Mouse (Mus musculus) limb, embryonic 15.5 days (tissue): ENCODE data around the gene Dut. TPM values are rescaled to one million over a fixed set of nuclear protein-coding genes. Genes with fewer than 3 reads are reported as not detected.

Experiments
- ATAC-seq: fragments of 200-750 bp; cut with Nextera tagmentation; 2 replicates; pipeline ENCODE4 v1.8.0; 2017; ENCODE audit warnings: low read depth, moderate TSS enrichment; ENCODE audit not compliant: insufficient number of reproducible peaks, low FRiP score, low TSS enrichment
- H3K27ac ChIP-seq: fragments of 300-500 bp; sonication (generic); 2 replicates; pipeline ENCODE4 v1.5.1; 2015; ENCODE audit warnings: moderate library complexity, mild to moderate bottlenecking, inconsistent platforms
- H3K27me3 ChIP-seq: fragments of 300-500 bp; sonication (generic); 2 replicates; pipeline ENCODE4 v1.6.1; 2015; ENCODE audit warnings: inconsistent platforms
- H3K36me3 ChIP-seq: fragments of 300-500 bp; sonication (generic); 2 replicates; pipeline ENCODE4 v1.6.1; 2015; ENCODE audit warnings: inconsistent platforms
- H3K4me1 ChIP-seq: fragments of 300-500 bp; sonication (generic); 2 replicates; pipeline ENCODE4 v1.6.1; 2015; ENCODE audit warnings: inconsistent platforms
- H3K4me2 ChIP-seq: fragments of 300-500 bp; sonication (generic); 2 replicates; pipeline ENCODE4 v1.6.1; 2015; ENCODE audit warnings: mild to moderate bottlenecking, inconsistent platforms
- H3K4me3 ChIP-seq: fragments of 300-500 bp; sonication (generic); 2 replicates; pipeline ENCODE4 v1.5.1; 2015; ENCODE audit warnings: mild to moderate bottlenecking, inconsistent platforms
- H3K9ac ChIP-seq: fragments of 300-500 bp; sonication (generic); 2 replicates; pipeline ENCODE4 v1.6.1; 2015; ENCODE audit warnings: inconsistent platforms
- H3K9me3 ChIP-seq: fragments of 300-500 bp; sonication (generic); 2 replicates; pipeline ENCODE4 v1.6.1; 2016; ENCODE audit warnings: inconsistent platforms
- WGBS: fragments of 180-500 bp; shearing (Covaris S2); methylation state at CpG from one replicate; pipeline ENCODE4 v1.1.7; 2015; 5-methylcytosine and 5-hydroxymethylcytosine counted together
- polyA plus RNA-seq: library from polyadenylated mRNA; unstranded; fragments of >200 nt; fragmentation: Nextera tagmentation; extraction: Ambion mirVana; gene quantifications from 2 replicates; pipeline ENCODE4 v1.2.1, GENCODE M21; 2015

Dut gene
- polyA plus RNA-seq, 1 experiment from 2014 or later = 97.0 TPM

DNA sequence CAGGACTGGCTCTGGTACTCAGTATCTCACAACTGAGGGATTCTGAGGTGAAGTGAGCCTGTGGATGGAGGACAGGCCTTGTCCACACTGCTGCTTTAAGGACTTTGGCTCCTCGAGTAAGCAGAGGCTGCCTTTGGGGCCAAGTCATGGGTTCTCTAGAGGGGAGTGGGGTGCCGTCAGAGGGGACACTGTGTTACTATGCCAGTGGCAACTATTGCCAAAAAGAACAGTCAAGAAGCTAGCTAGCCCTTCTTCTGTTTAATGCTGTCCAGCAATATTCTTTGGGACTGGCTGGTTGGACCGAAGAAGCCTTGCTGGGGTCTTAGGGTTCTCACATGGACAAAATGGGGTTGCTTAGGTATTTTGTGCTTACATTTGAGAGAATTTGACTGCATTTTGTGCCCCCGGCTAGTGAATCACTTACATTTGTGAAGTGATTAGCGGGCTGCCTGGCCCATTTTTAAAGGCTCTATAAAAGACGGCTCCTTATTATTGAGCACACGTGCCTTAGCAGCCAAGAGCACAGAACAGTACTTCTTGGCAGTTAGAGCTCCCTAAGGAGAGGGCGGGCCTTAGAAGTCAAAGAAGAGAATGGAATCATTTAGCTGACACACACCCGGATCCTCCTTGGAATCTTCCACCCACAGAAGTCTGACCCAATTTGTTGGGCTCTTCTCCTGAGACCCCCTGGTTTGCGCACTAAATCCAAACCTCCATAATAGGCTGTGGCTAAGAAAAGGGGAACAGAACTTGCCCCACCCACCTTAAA lies 43.4 kb downstream of the Dut start:
- Histone ChIP-seq H3K4me3 (no peak overlapping the region), H3K27me3 (no peaks in the 10 kb centered on the region), H3K36me3 (no peaks in the 10 kb centered on the region), H3K9me3 (no peaks in the 10 kb centered on the region), H3K9ac (no peak overlapping the region), H3K27ac (peak overlapping the region; percentile 23; the same call in 1 of the 2 replicates), H3K4me2 (no peak overlapping the region), H3K4me1 (peaks cover 19% of the 10 kb centered on the region)
- 36% methylated on average over 10 of the region's 10 CpGs for WGBS
- ATAC-seq = peak; percentile 76

DNA sequence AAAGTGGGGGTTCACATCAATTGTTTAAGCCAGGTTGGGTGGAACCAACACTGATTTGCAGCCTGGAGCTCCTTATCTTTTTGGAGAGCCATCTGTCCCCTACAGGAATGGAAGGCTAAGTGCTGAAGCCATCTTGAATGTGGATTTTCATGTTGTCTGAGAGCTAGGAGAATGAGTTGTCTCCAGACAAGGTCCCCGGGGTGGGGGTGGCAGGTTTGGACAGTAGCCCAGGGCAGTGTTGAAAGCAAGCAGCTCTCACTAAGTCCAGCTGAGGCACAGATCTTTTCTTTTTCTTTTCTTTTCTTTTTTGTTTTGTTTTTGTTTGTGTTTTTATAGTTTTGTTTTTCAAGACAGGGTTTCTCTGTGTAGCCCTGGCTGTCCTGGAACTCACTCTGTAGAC lies 44.1 kb downstream of the Dut start:
- Histone ChIP-seq H3K27ac (peak overlapping the region; percentile 22), H3K36me3 (no peaks in the 10 kb centered on the region), H3K4me1 (peaks cover 19% of the 10 kb centered on the region), H3K4me2 (no peak overlapping the region), H3K9me3 (no peaks in the 10 kb centered on the region), H3K27me3 (no peaks in the 10 kb centered on the region), H3K9ac (no peak overlapping the region), H3K4me3 (no peak overlapping the region)
- 60% methylated on average over 1 of the region's 1 CpGs for WGBS
- no peak for ATAC-seq

DNA sequence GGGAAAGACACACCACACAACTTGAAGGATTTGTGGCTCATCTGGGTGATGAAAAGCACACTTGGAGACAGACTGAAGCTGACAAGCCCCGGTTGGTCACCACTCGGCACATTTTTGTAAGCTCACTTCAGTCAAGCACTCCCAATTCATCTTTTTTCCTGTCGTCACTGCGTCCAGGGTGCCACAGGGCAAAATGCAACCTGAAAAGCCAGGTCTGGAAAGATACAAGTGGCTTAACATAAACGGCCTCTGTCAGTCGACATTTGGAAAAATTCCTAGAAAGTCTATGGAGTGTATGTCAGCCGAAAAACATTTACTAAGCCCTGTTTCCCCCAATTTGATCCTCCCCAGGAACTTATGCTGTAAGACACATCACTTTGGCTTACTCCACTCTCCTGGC lies 45.6 kb downstream of the Dut start:
- Histone ChIP-seq H3K9ac (no peak overlapping the region), H3K27ac (no peak overlapping the region), H3K9me3 (no peaks in the 10 kb centered on the region), H3K4me1 (peaks cover 19% of the 10 kb centered on the region), H3K27me3 (no peaks in the 10 kb centered on the region), H3K36me3 (no peaks in the 10 kb centered on the region), H3K4me3 (no peak overlapping the region), H3K4me2 (no peak overlapping the region)
- 62% methylated on average over 7 of the region's 7 CpGs for WGBS
- ATAC-seq = no peak

DNA sequence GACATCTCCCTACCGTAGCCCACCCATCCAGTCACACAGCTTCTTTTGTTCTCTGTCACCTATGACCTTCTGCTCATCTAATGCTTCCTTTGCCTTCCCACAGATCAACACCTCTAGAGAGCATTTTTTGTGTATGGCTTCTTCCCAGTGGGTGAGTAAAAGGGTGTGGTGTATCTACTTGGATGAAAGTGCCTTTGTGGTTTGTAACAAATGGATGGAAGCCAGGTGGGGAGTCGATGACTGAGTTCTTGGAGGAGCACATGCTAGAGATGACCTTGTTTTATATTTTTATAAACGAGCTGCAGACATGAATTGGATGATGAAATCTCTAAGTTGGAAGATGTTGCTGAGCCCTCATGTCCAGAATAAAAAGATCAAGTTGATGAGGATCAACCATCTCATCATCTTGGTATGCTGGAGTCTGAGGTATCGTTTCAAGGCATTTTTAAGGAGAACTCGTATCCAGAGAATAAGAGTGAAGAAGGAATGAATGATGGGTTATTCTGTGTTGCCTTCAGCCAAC lies 47.0 kb downstream of the Dut start:
- no peak overlapping the region for H3K4me2 ChIP-seq
- H3K27me3 ChIP-seq = no peaks in the 10 kb centered on the region
- no peaks in the 10 kb centered on the region for H3K36me3 ChIP-seq
- no peaks in the 10 kb centered on the region for H3K9me3 ChIP-seq
- peaks cover 19% of the 10 kb centered on the region for H3K4me1 ChIP-seq
- H3K9ac ChIP-seq = no peak overlapping the region
- 70% methylated on average over 5 of the region's 5 CpGs for WGBS
- H3K27ac ChIP-seq = no peak overlapping the region
- no peak overlapping the region for H3K4me3 ChIP-seq
- ATAC-seq = 0 out of 2 replicates have a peak, but pooled peaks have one; percentile 25

DNA sequence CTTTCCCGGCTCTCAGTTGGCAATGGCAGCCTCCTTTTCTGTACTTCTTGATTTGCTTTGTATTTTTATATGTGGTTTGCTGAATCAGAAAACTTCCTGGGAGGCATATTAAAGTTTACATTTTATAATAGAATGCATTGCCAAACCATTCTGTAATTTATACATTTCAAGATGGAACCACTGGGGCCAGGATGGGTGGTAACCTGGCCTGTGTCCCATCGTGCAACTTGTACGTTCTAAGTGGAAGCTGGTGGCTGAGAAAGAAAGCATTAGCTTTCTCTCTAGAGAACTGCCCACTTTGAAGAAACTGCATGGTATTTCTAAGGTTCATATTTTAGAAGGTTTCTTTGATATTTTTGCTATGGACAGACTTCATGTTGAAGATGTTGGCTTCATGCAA lies 48.5 kb downstream of the Dut start:
- H3K4me2 ChIP-seq = no peak overlapping the region
- peaks cover 14% of the 10 kb centered on the region for H3K4me1 ChIP-seq
- ATAC-seq = no peak
- 57% methylated on average over 3 of the region's 3 CpGs for WGBS
- H3K9me3 ChIP-seq = no peaks in the 10 kb centered on the region
- no peaks in the 10 kb centered on the region for H3K27me3 ChIP-seq
- H3K27ac ChIP-seq = peak overlapping the region; percentile 27; the same call in 1 of the 2 replicates
- H3K36me3 ChIP-seq = 0 out of 2 replicates have a peak, but pooled peaks cover under 1% of the 10 kb centered on the region
- H3K4me3 ChIP-seq = no peak overlapping the region
- no peak overlapping the region for H3K9ac ChIP-seq

DNA sequence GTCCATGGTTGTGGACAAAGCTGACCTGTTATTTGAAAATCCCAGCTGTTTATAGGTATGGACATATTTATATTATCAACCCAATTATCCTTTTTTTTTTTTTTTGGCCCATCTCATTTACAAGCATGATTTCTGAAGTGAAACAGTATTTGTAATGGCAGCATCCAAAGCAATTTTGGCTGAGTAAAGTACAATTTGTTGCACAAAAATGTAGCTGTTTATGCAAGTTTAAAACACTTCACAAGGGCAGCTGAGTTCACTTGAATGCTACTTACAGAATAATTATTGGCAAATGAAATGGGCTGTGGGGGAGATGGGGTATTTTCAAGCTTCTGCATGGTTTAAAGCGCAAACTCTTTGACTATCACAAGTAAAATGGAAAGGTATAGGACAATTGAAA lies 51.9 kb downstream of the Dut start:
- WGBS = 87% methylated on average over 1 of the region's 1 CpGs
- no peak overlapping the region for H3K9ac ChIP-seq
- no peak for ATAC-seq

DNA sequence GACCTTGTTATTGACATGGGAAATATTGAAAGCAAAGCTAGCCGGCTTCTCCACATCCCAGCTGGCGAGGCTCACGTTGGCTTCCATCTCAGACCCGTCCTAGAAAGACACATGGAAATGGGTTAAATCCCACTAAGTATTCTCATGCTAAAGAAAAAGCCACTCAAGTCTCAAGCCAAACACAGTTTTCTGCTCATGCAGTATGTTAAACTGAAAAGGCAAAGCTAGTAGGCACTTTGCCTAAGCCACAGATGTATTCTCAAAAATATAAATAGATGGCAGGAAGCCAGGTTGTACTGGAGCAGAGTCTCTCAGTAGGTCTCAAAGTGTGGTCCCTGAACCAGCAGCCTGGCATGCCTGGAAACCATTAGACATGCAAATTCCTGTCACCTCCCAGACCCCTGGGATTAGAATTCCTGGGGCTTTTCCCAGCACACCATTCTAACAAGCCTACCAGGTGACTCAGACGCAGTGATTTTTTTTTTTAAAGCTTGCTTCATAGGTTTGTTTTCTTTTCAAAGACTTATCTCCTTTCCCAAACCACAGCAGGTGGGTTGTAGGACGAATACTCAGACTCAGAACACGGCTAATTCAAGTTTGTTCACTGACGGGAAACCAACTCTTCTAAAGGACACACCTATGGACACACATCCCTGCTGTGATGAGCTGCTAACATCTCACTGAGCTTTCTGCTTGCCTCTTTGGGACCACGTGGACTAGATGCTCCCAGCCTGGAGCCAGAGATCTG lies 55.1 kb downstream of the Dut start:
- Histone ChIP-seq H3K4me2 (no peak overlapping the region), H3K36me3 (peaks cover 34% of the 10 kb centered on the region), H3K4me3 (no peak overlapping the region), H3K27me3 (no peaks in the 10 kb centered on the region), H3K9me3 (no peaks in the 10 kb centered on the region), H3K9ac (no peak overlapping the region), H3K4me1 (no peaks in the 10 kb centered on the region), H3K27ac (no peak overlapping the region)
- 47% methylated on average over 9 of the region's 9 CpGs for WGBS
- ATAC-seq = no peak

More for the DNA sequence above, 51.9 kb downstream of the Dut start:
- Histone ChIP-seq H3K9me3 (no peaks in the 10 kb centered on the region), H3K36me3 (peaks cover 18% of the 10 kb centered on the region), H3K4me2 (no peak overlapping the region), H3K27ac (no peak overlapping the region), H3K4me1 (peaks cover 8% of the 10 kb centered on the region; the same call in 1 of the 2 replicates), H3K27me3 (no peaks in the 10 kb centered on the region), H3K4me3 (no peak overlapping the region)

DNA sequence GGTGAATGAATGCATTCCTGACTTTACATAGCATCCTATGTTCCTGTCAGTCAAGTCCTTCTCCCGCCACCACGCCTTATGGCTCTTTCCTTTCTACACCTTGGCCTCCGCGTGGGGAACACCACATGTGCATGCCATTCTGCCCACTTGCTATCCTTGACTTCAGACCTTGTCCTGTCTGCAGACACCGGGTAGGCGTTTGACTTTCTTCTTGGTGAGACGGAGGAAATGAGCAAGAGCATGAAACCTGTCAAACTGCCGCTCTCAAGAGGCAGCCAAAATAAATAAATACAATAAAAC lies 55.6 kb downstream of the Dut start:
- 61% methylated on average over 8 of the region's 8 CpGs for WGBS
- no peaks in the 10 kb centered on the region for H3K27me3 ChIP-seq
- H3K4me3 ChIP-seq = no peak overlapping the region
- no peak overlapping the region for H3K9ac ChIP-seq
- ATAC-seq = no peak
- H3K4me1 ChIP-seq = no peaks in the 10 kb centered on the region
- peaks cover 40% of the 10 kb centered on the region for H3K36me3 ChIP-seq
- no peaks in the 10 kb centered on the region for H3K9me3 ChIP-seq
- H3K27ac ChIP-seq = no peak overlapping the region
- no peak overlapping the region for H3K4me2 ChIP-seq

DNA sequence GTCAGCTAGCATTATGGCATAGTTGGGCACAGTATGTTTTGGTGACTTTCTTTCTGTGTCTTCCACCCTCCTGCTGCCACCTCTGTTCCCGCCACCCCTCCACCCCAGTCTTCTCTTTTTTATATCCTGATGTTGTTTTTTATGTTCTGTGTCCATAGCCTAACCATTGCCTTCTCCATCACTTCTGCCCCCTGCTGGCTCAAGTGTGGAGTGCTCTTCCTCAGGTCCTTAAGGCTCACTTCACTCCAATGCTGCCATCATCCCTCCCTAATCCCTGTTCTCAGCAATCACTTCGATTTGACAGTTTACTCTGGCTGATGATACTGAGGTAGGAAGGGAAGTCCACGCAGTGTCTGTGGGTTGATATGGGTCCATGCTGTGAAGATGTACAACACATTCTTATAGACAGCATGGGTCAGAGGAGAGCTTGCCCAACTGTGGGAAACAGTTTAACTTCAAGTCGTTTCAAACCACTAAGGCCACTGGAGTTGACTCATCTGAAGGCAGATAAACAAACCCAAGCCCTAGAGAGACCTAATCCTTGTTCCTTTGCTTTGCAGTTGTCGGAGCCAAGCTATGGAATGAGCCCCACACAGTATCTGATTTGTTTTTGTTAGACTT lies 56.9 kb downstream of the Dut start:
- H3K9ac ChIP-seq = no peak overlapping the region
- no peak for ATAC-seq
- H3K9me3 ChIP-seq = no peaks in the 10 kb centered on the region
- 78% methylated on average over 5 of the region's 5 CpGs for WGBS
- peaks cover 52% of the 10 kb centered on the region for H3K36me3 ChIP-seq
- H3K27me3 ChIP-seq = no peaks in the 10 kb centered on the region
- H3K4me1 ChIP-seq = no peaks in the 10 kb centered on the region
- no peak overlapping the region for H3K4me3 ChIP-seq
- no peak overlapping the region for H3K27ac ChIP-seq
- no peak overlapping the region for H3K4me2 ChIP-seq

DNA sequence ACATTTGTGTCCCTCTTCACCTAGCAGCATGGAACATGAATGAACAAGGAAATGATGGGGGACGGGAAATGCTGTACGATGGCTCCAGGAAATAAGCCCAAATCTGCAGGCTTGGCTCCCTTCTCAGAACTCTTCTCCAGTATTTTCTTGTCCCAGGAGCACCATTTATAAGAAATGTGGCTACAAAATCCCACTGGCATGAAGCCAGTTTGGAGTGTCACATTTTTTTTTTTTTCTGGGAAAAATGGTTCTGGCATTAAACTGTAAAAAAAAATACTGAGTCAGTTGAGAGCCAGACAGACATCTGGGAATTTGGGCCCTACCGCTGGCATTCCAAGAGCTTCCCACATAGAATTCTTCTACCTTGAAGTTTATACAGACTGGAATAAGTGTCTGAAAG lies 57.8 kb downstream of the Dut start:
- Histone ChIP-seq H3K27me3 (no peaks in the 10 kb centered on the region), H3K4me2 (no peak overlapping the region), H3K36me3 (peaks cover 61% of the 10 kb centered on the region), H3K4me1 (no peaks in the 10 kb centered on the region), H3K9ac (no peak overlapping the region), H3K27ac (no peak overlapping the region), H3K9me3 (no peaks in the 10 kb centered on the region), H3K4me3 (no peak overlapping the region)
- no peak for ATAC-seq
- 69% methylated on average over 3 of the region's 3 CpGs for WGBS

DNA sequence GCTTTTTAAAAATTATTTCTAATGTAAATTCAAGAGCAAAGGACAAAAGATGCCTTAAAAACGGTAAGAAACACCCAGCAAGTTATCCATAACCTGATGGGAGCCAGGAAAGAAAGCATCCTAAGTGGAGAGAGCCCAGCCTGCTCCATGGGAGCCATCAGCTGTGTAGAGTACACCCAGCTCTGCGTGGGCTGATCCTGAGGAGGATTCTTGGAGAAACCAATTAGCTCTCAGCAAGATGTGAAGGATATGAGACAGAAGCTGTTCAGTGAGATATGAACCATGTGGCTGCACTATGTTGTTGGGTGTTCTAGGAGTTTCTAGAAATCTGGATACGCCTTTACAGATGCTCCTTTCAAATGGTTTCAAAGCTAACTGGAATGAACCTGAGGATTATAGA lies 58.7 kb downstream of the Dut start:
- H3K9ac ChIP-seq = no peak overlapping the region
- no peaks in the 10 kb centered on the region for H3K4me1 ChIP-seq
- whole genome bisulfite sequencing = 84% methylated on average over 3 of the region's 3 CpGs
- peaks cover 64% of the 10 kb centered on the region for H3K36me3 ChIP-seq
- no peak overlapping the region for H3K27ac ChIP-seq
- no peak for ATAC-seq
- no peak overlapping the region for H3K4me2 ChIP-seq
- H3K27me3 ChIP-seq = no peaks in the 10 kb centered on the region
- no peaks in the 10 kb centered on the region for H3K9me3 ChIP-seq
- H3K4me3 ChIP-seq = no peak overlapping the region
